Mouse (Mus musculus) MEL (cell line): ENCODE data around the gene Naa16. TPM values are rescaled to one million over a fixed set of nuclear protein-coding genes. Genes with fewer than 3 reads are reported as not detected.

Experiments used
- DNase-seq: peaks from one replicate; pipeline ENCODE4 v3.0.0; 2011; ENCODE audit warnings: low read depth, low spot score
- H3K27ac ChIP-seq: 2 replicates; pipeline ENCODE4 v1.5.1; 2012; ENCODE audit warnings: low read depth, mild to moderate bottlenecking, control low read depth, low read length, moderate library complexity; ENCODE audit not compliant: control insufficient read depth
- H3K27me3 ChIP-seq, 2 experiments: fragments of 150-350 bp in 1 of 2; sonication (generic) in 1 of 2; 2 replicates each; pipeline ENCODE4 v1.6.1; 2012; ENCODE audit warnings: low read length in 2 of 2, mild to moderate bottlenecking in 2 of 2, improper control_type of control experiment in 1 of 2, moderate library complexity in 1 of 2; ENCODE audit not compliant: insufficient read depth in 2 of 2, control insufficient read depth in 1 of 2
- H3K36me3 ChIP-seq, 2 experiments: 2 replicates each; pipeline ENCODE4 v1.6.1; 2012 to 2014; ENCODE audit warnings: low read length in 2 of 2, improper control_type of control experiment in 1 of 2, inconsistent platforms in 1 of 2, mild to moderate bottlenecking in 1 of 2; ENCODE audit not compliant: insufficient read depth in 2 of 2, control insufficient read depth in 1 of 2
- H3K4me1 ChIP-seq, 2 experiments: fragments of 150-350 bp in 1 of 2; sonication (generic) in 1 of 2; 2 replicates each; pipeline ENCODE4 v1.6.1; 2012; ENCODE audit warnings: low read length in 2 of 2, improper control_type of control experiment in 1 of 2, mild to moderate bottlenecking in 1 of 2; ENCODE audit not compliant: insufficient read depth in 2 of 2, control insufficient read depth in 1 of 2
- H3K4me3 ChIP-seq, 2 experiments: fragments of 150-350 bp in 1 of 2; sonication (generic) in 1 of 2; 2 replicates each; pipeline ENCODE4 v1.5.1; 2012; ENCODE audit warnings: low read depth in 2 of 2, low read length in 2 of 2, mild to moderate bottlenecking in 2 of 2, moderate library complexity in 2 of 2, control low read depth in 1 of 2, improper control_type of control experiment in 1 of 2; ENCODE audit not compliant: control insufficient read depth in 1 of 2, insufficient read depth in 1 of 2
- H3K79me2 ChIP-seq: 2 replicates; pipeline ENCODE4 v1.6.1; 2012; ENCODE audit warnings: mild to moderate bottlenecking, low read length, moderate library complexity; ENCODE audit not compliant: control insufficient read depth, poor library complexity, insufficient read depth
- H3K9ac ChIP-seq: 2 replicates; pipeline ENCODE4 v1.6.1; 2012; ENCODE audit warnings: low read depth, mild to moderate bottlenecking, control low read depth, low read length, moderate library complexity; ENCODE audit not compliant: control insufficient read depth, poor library complexity, severe bottlenecking
- H3K9me3 ChIP-seq: fragments of 150-350 bp; sonication (generic); replicated peaks from 2 replicates; pipeline ENCODE4 v1.6.1; 2012; ENCODE audit warnings: mild to moderate bottlenecking, low read length, improper control_type of control experiment, moderate library complexity; ENCODE audit not compliant: insufficient read depth
- BHLHE40 ChIP-seq: IDR thresholded peaks from 2 replicates; pipeline ENCODE4 v1.6.1; 2012; ENCODE audit warnings: low read depth, mild to moderate bottlenecking, inconsistent platforms, low read length, improper control_type of control experiment, borderline replicate concordance
- CHD2 ChIP-seq: IDR thresholded peaks from 2 replicates; pipeline ENCODE4 v1.6.1; 2011; ENCODE audit warnings: low read length, improper control_type of control experiment
- ELF1 ChIP-seq: IDR thresholded peaks from 2 replicates; pipeline ENCODE4 v1.6.1; 2014; ENCODE audit warnings: low read depth, mild to moderate bottlenecking, inconsistent platforms, low read length, improper control_type of control experiment, moderate library complexity
- EP300 ChIP-seq, 2 experiments: IDR thresholded peaks; 2 replicates each; pipeline ENCODE4 v1.6.1; 2011; ENCODE audit warnings: improper control_type of control experiment in 2 of 2, low read length in 2 of 2, low read depth in 1 of 2, mild to moderate bottlenecking in 1 of 2
- ETS1 ChIP-seq: IDR thresholded peaks from 2 replicates; pipeline ENCODE4 v1.6.1; 2012; ENCODE audit warnings: low read depth, mild to moderate bottlenecking, inconsistent platforms, low read length, improper control_type of control experiment, moderate library complexity
- GATA1 ChIP-seq: IDR thresholded peaks from 2 replicates; pipeline ENCODE4 v1.6.1; 2011; ENCODE audit warnings: low read depth, low read length, improper control_type of control experiment
- HCFC1 ChIP-seq: IDR thresholded peaks from 2 replicates; pipeline ENCODE4 v1.6.1; 2012; ENCODE audit warnings: low read depth, mild to moderate bottlenecking, inconsistent platforms, low read length, improper control_type of control experiment, moderate library complexity
- KAT2A ChIP-seq: conservative IDR thresholded peaks from 2 replicates; pipeline ENCODE4 v1.6.1; 2012; ENCODE audit warnings: low read depth, low read length, improper control_type of control experiment, inconsistent platforms
- MAFK ChIP-seq: IDR thresholded peaks from 2 replicates; pipeline ENCODE4 v1.6.1; 2011; ENCODE audit warnings: low read depth, mild to moderate bottlenecking, low read length, improper control_type of control experiment, borderline replicate concordance
- MAX ChIP-seq: IDR thresholded peaks from 2 replicates; pipeline ENCODE4 v1.6.1; 2011; ENCODE audit warnings: low read length, improper control_type of control experiment
- MAZ ChIP-seq: IDR thresholded peaks from 2 replicates; pipeline ENCODE4 v1.6.1; 2012; ENCODE audit warnings: low read depth, mild to moderate bottlenecking, inconsistent platforms, low read length, improper control_type of control experiment
- MEF2A ChIP-seq: IDR thresholded peaks from 2 replicates; pipeline ENCODE4 v1.6.1; 2014; ENCODE audit warnings: low read depth, mild to moderate bottlenecking, inconsistent platforms, low read length, improper control_type of control experiment; ENCODE audit not compliant: poor library complexity, insufficient replicate concordance, severe bottlenecking; ENCODE audit errors: extremely low read depth
- MXI1 ChIP-seq: IDR thresholded peaks from 2 replicates; pipeline ENCODE4 v1.6.1; 2011; ENCODE audit warnings: mild to moderate bottlenecking, low read depth, low read length, improper control_type of control experiment
- MYB ChIP-seq: IDR thresholded peaks from 2 replicates; pipeline ENCODE4 v1.6.1; 2011; ENCODE audit warnings: mild to moderate bottlenecking, low read depth, low read length, improper control_type of control experiment
- MYC ChIP-seq: IDR thresholded peaks from 2 replicates; pipeline ENCODE4 v1.6.1; 2011; ENCODE audit warnings: low read depth, mild to moderate bottlenecking, low read length, improper control_type of control experiment, moderate library complexity
- NELFE ChIP-seq: IDR thresholded peaks from 2 replicates; pipeline ENCODE4 v1.6.1; 2011; ENCODE audit warnings: low read depth, low read length, improper control_type of control experiment
- NRF1 ChIP-seq: IDR thresholded peaks from 2 replicates; pipeline ENCODE4 v1.6.1; 2014; ENCODE audit warnings: low read depth, mild to moderate bottlenecking, inconsistent platforms, low read length, improper control_type of control experiment, moderate library complexity; ENCODE audit not compliant: poor library complexity, insufficient read depth, severe bottlenecking
- POLR2A ChIP-seq, 2 experiments: IDR thresholded peaks; 2 replicates each; pipeline ENCODE4 v1.6.1; 2011 to 2012; ENCODE audit warnings: low read length in 2 of 2, mild to moderate bottlenecking in 2 of 2, control low read depth in 1 of 2, improper control_type of control experiment in 1 of 2, low read depth in 1 of 2, moderate library complexity in 1 of 2; ENCODE audit not compliant: control insufficient read depth in 1 of 2, insufficient read depth in 1 of 2, poor library complexity in 1 of 2
- POLR2AphosphoS5 ChIP-seq: IDR thresholded peaks from 2 replicates; pipeline ENCODE4 v1.6.1; 2012; ENCODE audit warnings: low read depth, borderline replicate concordance, mild to moderate bottlenecking, inconsistent platforms, low read length, moderate library complexity, mixed read lengths
- RCOR1 ChIP-seq: IDR thresholded peaks from 2 replicates; pipeline ENCODE4 v1.6.1; 2012; ENCODE audit warnings: low read depth, mild to moderate bottlenecking, inconsistent platforms, low read length, improper control_type of control experiment
- SIN3A ChIP-seq: IDR thresholded peaks from 2 replicates; pipeline ENCODE4 v1.6.1; 2012; ENCODE audit warnings: low read length, improper control_type of control experiment, inconsistent platforms
- TAL1 ChIP-seq: IDR thresholded peaks from 2 replicates; pipeline ENCODE4 v1.6.1; 2012; ENCODE audit warnings: mild to moderate bottlenecking, inconsistent platforms, low read length, moderate library complexity, mixed read lengths
- TBP ChIP-seq: IDR thresholded peaks from 2 replicates; pipeline ENCODE4 v1.8.0; 2011; ENCODE audit warnings: low read depth, low read length, improper control_type of control experiment
- UBTF ChIP-seq: IDR thresholded peaks from 2 replicates; pipeline ENCODE4 v1.6.1; 2012; ENCODE audit warnings: low read depth, mild to moderate bottlenecking, inconsistent platforms, low read length, improper control_type of control experiment, moderate library complexity, borderline replicate concordance; ENCODE audit not compliant: insufficient read depth
- USF1 ChIP-seq: IDR thresholded peaks from 2 replicates; pipeline ENCODE4 v1.6.1; 2014; ENCODE audit warnings: low read depth, mild to moderate bottlenecking, inconsistent platforms, low read length, improper control_type of control experiment, moderate library complexity
- ZC3H11A ChIP-seq: IDR thresholded peaks from 2 replicates; pipeline ENCODE4 v1.6.1; 2012; ENCODE audit warnings: low read depth, mild to moderate bottlenecking, inconsistent platforms, low read length, improper control_type of control experiment
- ZKSCAN1 ChIP-seq: IDR thresholded peaks from 2 replicates; pipeline ENCODE4 v1.6.1; 2012; ENCODE audit warnings: low read depth, mild to moderate bottlenecking, inconsistent platforms, low read length, improper control_type of control experiment, moderate library complexity
- ZMIZ1 ChIP-seq: IDR thresholded peaks from 2 replicates; pipeline ENCODE4 v1.6.1; 2012; ENCODE audit warnings: low read depth, mild to moderate bottlenecking, inconsistent platforms, low read length, improper control_type of control experiment, moderate library complexity
- ZNF384 ChIP-seq: IDR thresholded peaks from 2 replicates; pipeline ENCODE4 v1.6.1; 2012; ENCODE audit warnings: low read depth, mild to moderate bottlenecking, inconsistent platforms, low read length, improper control_type of control experiment
- polyA plus RNA-seq, 2 experiments: library from polyadenylated mRNA; stranded (reverse) in 1 of 2; unstranded in 1 of 2; fragments of >175 nt in 1 of 2; fragments of >200 nt in 1 of 2; gene quantifications; 2 replicates each; pipeline versions ENCODE4 v1.2.1 to v1.2.4; 2012; ENCODE audit warnings: low replicate concordance in 2 of 2, low read depth in 1 of 2; ENCODE audit not compliant: insufficient read length in 2 of 2, insufficient read depth in 1 of 2, missing spikeins in 1 of 2
- total RNA-seq: library from RNA; depleted of rRNA; stranded (reverse); fragments of 300-350 nt; gene quantifications from 2 replicates; pipeline ENCODE4 v1.2.3, GENCODE M21; 2012

Naa16 gene
- total and polyA plus RNA-seq, 3 experiments: 22.4 to 51.6 TPM; not detected in 1

DNA sequence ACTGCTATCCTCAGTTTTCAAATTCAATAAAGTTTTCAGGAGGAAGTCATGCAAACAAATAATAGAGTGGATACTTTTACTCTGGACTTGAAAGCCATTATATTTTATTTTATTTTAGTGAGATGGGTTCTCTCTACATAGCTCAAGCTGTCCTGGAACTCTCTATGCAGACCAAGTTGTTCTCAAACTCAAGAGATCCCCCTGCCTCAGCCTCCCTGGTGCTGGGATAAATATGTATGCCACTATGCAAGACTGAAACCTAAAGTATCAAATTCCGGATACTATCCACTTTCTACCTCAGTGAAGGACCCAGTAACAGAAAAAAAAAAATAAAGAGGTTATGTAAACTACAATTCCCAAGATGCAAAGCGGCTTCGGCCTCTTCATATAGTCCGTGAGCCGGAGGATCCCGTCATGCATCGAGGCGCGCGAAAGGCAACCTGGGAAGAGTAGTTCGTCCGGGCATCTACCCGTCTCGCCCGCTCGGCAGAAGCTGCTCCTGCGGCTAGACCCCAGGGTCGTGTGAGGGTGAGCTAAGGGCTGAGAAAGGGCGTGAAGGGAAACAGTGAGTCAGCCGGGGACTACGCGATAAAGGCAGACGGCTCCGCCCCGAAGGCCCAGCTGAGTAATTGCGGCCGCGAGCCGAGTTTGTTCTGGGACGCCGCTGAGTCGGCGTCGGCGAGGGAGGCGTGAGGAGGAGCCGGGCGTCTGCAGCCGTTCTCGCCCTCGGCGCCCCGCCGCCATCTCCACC lies 35.6 kb upstream of the Naa16 start, which contains the start of gene Kbtbd7:
Kbtbd7 (plus strand) TSS at position 533 of the 751 bp plus-strand sequence.
- TF ChIP-seq ZMIZ1 (0 out of 2 replicates have a peak, but pooled peaks have one; percentile 46), MYB (no peak), MEF2A (no peak), BHLHE40 (peak; percentile 80; the same call in 1 of the 2 replicates), NELFE (peak; percentile 56), POLR2AphosphoS5 (no peak), MAFK (no peak), TAL1 (no peak), EP300 (IDR thresholded peaks at IDR 0.05; ENCODE audit: low read depth in 1 of 2, low read length in 2 of 2) (peak in 1 of 2 experiments; percentile 74; a peak in 2 of 4 replicates), POLR2A (IDR thresholded peaks at IDR 0.05; ENCODE audit: control insufficient read depth in 1 of 2, insufficient read depth in 1 of 2, low read depth in 1 of 2, low read length in 2 of 2, poor library complexity in 1 of 2) (peak; percentile 45 to 53; a peak in 1 of 4 replicates), USF1 (peak; percentile 35; the same call in 1 of the 2 replicates), MXI1 (0 out of 2 replicates have a peak, but pooled peaks have one; percentile 69), NRF1 (peak; percentile 45; the same call in 1 of the 2 replicates), ZNF384 (peak; percentile 90), CHD2 (peak; percentile 56), RCOR1 (no peak), TBP (peak; percentile 86), MAX (peak; percentile 78), MAZ (no peak), ELF1 (peak; percentile 66; the same call in 1 of the 2 replicates), MYC (peak; percentile 53; the same call in 1 of the 2 replicates), UBTF (peak; percentile 90; the same call in 1 of the 2 replicates), ETS1 (peak; percentile 99), HCFC1 (peak; percentile 99), KAT2A (peak; percentile 99), GATA1 (peak; percentile 36; the same call in 1 of the 2 replicates), ZKSCAN1 (no peak), SIN3A (peak; percentile 87), ZC3H11A (no peak)
- peak within 1 kb of the TSS; percentile 54 for H3K27ac ChIP-seq

More for the DNA sequence above, 35.6 kb upstream of the Naa16 start, which contains the start of gene Kbtbd7:
- Histone ChIP-seq H3K9me3 (no peaks in the 10 kb centered on the region), H3K36me3 (peaks cover 0 to 8% of the 10 kb centered on the region in 2 experiments; a peak in 2 of 4 replicates), H3K79me2 (no peaks in the 10 kb centered on the region), H3K4me3 (peak within 1 kb of the TSS; percentile 24 to 38), H3K4me1 (peaks cover 0 to 11% of the 10 kb centered on the region in 2 experiments; a peak in 2 of 4 replicates), H3K9ac (peak within 1 kb of the TSS; percentile 37), H3K27me3 (no peaks in the 10 kb centered on the region)
- peak; percentile 99 for DNase-seq
